Mouse (Mus musculus): Measurements from ENCODE around the gene Elob.

DNA sequence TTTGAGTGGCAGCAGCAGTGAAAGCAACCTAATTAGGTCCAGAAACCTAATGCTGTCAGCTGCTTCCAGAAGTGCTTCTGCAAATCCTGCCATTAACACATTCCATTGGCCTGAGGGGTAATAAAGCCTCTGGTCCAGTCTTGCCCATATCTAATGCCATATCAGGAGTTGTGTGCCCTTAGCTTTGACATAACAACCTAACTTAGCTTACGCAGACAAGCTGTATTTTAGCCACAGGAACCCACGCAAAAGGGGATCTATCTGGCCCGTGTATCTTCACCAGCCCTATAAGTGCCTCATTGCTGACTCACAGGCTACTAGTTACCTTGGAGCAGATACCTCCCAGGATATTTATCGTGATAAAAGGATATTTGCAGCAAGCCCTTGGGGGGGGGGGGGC, 3.3 kb downstream of the Elob start:
- no peak for TF ChIP-seq CTCF (IDR thresholded peaks at IDR 0.05; ENCODE audit: low read depth)
- no peak for TF ChIP-seq EP300 (IDR thresholded peaks at IDR 0.05; ENCODE audit: low read depth)
